ENCODE assay signal across 14 mouse cellular contexts in genomic region chr3:147838816-147839215, GRCm38 (mm10).
"Had no signal": no experiment of that assay in that cellular context is flagged by ENCODE, and none has a peak within 500 bp of the region (broad histone marks: within the 10 kb centered on the region; RNA-seq: fewer than 3 reads in every experiment).

No protein-coding gene starts in this region.

- H3K27ac ChIP-seq: kidney, postnatal 0 days; layer of hippocampus, adult 2 months; liver, embryonic 13.5 days; macrophage; midbrain, embryonic 12.5 days; stomach, embryonic 15.5 days had no signal

- H3K4me3 ChIP-seq: layer of hippocampus, adult 2 months; liver, embryonic 13.5 days; midbrain, embryonic 12.5 days; stomach, embryonic 15.5 days had no signal

- DNase-seq: kidney, adult 2 months; kidney, postnatal 25 days; layer of hippocampus, adult 9-11 months; liver, embryonic 13.5 days; lung, adult 2 months; retina, postnatal 1 day; right cerebral cortex, postnatal 25 days; spleen, adult 18-20 months; thymus, postnatal 25 days had no signal
